8 mouse cellular contexts compared by ENCODE assay signal in the genomic region with DNA sequence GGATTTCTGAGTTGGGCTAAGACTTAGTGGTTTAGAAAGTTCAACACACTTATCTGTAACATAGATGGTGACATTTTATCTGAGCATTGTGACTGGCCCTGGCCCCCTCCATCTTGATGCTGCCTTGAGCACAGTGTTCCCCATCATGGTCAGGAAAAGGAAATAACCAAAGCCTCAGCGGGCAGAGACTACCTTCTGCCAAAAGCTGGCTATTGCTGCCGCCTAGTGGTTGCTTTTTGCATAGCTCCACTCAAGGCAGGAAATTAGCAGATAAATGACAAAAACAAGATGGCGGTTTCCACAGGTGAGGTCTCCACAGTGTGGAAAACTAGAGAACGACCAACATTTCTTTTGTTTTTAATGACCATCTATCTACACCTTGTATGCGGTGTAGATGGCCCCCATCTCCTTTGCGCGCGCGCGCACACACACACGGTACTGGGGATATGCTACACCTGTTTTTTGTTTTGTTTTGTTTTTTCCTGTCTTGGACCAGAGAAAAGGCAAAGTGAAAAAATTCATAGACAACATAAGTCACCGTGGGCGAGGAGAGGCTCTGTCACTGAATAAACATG. TPM values are rescaled to one million over a fixed set of nuclear protein-coding genes. Genes with fewer than 3 reads are reported as not detected.
DNase-seq lines count a peak whose midpoint lies in the region; TF ChIP-seq lines count a peak whose summit lies in the region.

No protein-coding gene starts in this region.

- no peak for TF ChIP-seq POLR2A in lung, adult 2 months (IDR thresholded peaks at IDR 0.05; ENCODE audit: borderline replicate concordance, extremely low read depth, low read depth, low read length)

- 0 out of 2 replicates have a peak, but pooled peaks cover 2% of the 10 kb centered on the region for H3K27me3 ChIP-seq in E14TG2a.4 (ENCODE audit: insufficient read depth, low read length)

- H3K9me3 ChIP-seq in E14TG2a.4 (ENCODE audit: low read length) = no peaks in the 10 kb centered on the region

- 51% methylated on average over 13 of the region's 13 CpGs for WGBS in lung, adult 2 months

- TF ChIP-seq CTCF in E14TG2a.4 (conservative IDR thresholded peaks at IDR 0.05; ENCODE audit: low read length) = peak; percentile 99
- peak; percentile 83 for TF ChIP-seq CTCF in lung, adult 2 months (IDR thresholded peaks at IDR 0.05; ENCODE audit: insufficient read depth, low read length)

- H3K4me3 ChIP-seq in E14TG2a.4 (replicated peaks; ENCODE audit: low read length) = peak overlapping the region; percentile 48
- no peak overlapping the region for H3K4me3 ChIP-seq in lung, adult 2 months (replicated peaks; ENCODE audit: extremely low read depth, low read depth, low read length)

- no peaks in the 10 kb centered on the region for H3K36me3 ChIP-seq in E14TG2a.4 (ENCODE audit: insufficient read depth, low read length)

- peaks cover 33% of the 10 kb centered on the region for H3K4me1 ChIP-seq in E14TG2a.4 (replicated peaks; ENCODE audit: low read depth, low read length)
- H3K4me1 ChIP-seq in lung, adult 2 months (ENCODE audit: control insufficient read depth, insufficient read depth, low read length) = no peaks in the 10 kb centered on the region

- DNase-seq in adrenal gland, adult (ENCODE audit: inconsistent age in 2 of 2, low spot score in 1 of 2) = peak; percentile 82 to 96
- DNase-seq in embryo, embryonic 10.5 days (ENCODE audit: low spot score) = peak; percentile 83
- peak; percentile 39 to 71 for DNase-seq in heart, adult 9 months (ENCODE audit: low spot score in 2 of 2)
- DNase-seq in kidney, postnatal 4 days = peak; percentile 92
- peak; percentile 81 for DNase-seq in lung, adult 2 months
- peak; percentile 83 to 89 for DNase-seq in right cerebral cortex, postnatal 10 days (ENCODE audit: low spot score in 2 of 2)
- peak; percentile 47 for DNase-seq in urinary bladder, postnatal 10 days (ENCODE audit: low spot score)

RNA-seq across cellular contexts. Expression of gene Slc36a3, which starts 7.4 kb away (rescaled TPM):
- polyA plus RNA-seq in lung, adult 2 months (2012; rRNA removed) = 0.18 and 0.22 TPM in 2 replicates

RNA-seq across cellular contexts. Expression of gene Slc36a2, which starts 26.0 kb away (rescaled TPM):
- polyA plus RNA-seq in lung, adult 2 months (2012; rRNA removed) = 75.9 and 90.6 TPM in 2 replicates

RNA-seq across cellular contexts. Expression of gene Slc36a1, which starts 45.3 kb away (rescaled TPM):
- 15.6 and 19.4 TPM in 2 replicates for polyA plus RNA-seq in lung, adult 2 months (2012; rRNA removed)
